Mouse (Mus musculus) midbrain, embryonic 13.5 days (tissue): ENCODE measurements around the gene Mum1. TPM values are rescaled to one million over a fixed set of nuclear protein-coding genes. Genes with fewer than 3 reads are reported as not detected.

Source experiments
- ATAC-seq: fragments of 200-750 bp; cut with Nextera tagmentation; 2 replicates; pipeline ENCODE4 v1.8.0; 2017; ENCODE audit warnings: mild to moderate bottlenecking, moderate TSS enrichment, moderate library complexity
- H3K27ac ChIP-seq: fragments of 300-500 bp; sonication (generic); 2 replicates; pipeline ENCODE4 v1.5.1; 2015; ENCODE audit warnings: inconsistent platforms, mild to moderate bottlenecking, moderate library complexity
- H3K27me3 ChIP-seq: fragments of 300-500 bp; sonication (generic); 2 replicates; pipeline ENCODE4 v1.6.1; 2015; ENCODE audit warnings: mild to moderate bottlenecking, inconsistent platforms
- H3K36me3 ChIP-seq: fragments of 300-500 bp; sonication (generic); 2 replicates; pipeline ENCODE4 v1.6.1; 2015; ENCODE audit warnings: mild to moderate bottlenecking, inconsistent platforms
- H3K4me1 ChIP-seq: fragments of 300-500 bp; sonication (generic); replicated peaks from 2 replicates; pipeline ENCODE4 v1.6.1; 2015; ENCODE audit warnings: inconsistent platforms
- H3K4me2 ChIP-seq: fragments of 300-500 bp; sonication (generic); replicated peaks from 2 replicates; pipeline ENCODE4 v1.6.1; 2015; ENCODE audit warnings: moderate library complexity, mild to moderate bottlenecking, inconsistent platforms
- H3K4me3 ChIP-seq: fragments of 300-500 bp; sonication (generic); replicated peaks from 2 replicates; pipeline ENCODE4 v1.5.1; 2015; ENCODE audit warnings: mild to moderate bottlenecking, inconsistent platforms
- H3K9ac ChIP-seq: fragments of 300-500 bp; sonication (generic); replicated peaks from 2 replicates; pipeline ENCODE4 v1.6.1; 2015; ENCODE audit warnings: mild to moderate bottlenecking, inconsistent platforms
- H3K9me3 ChIP-seq: fragments of 300-500 bp; sonication (generic); 2 replicates; pipeline ENCODE4 v1.6.1; 2016; ENCODE audit warnings: mild to moderate bottlenecking, inconsistent platforms
- WGBS: fragments of 180-500 bp; shearing (Covaris S2); methylation state at CpG from one replicate; pipeline ENCODE4 v1.1.7; 2015; 5-methylcytosine and 5-hydroxymethylcytosine counted together
- polyA plus RNA-seq: library from polyadenylated mRNA; unstranded; fragments of >200 nt; fragmentation: Nextera tagmentation; extraction: Ambion mirVana; gene quantifications from 2 replicates; pipeline ENCODE4 v1.2.1, GENCODE M21; 2015

The Mum1 gene
- polyA plus RNA-seq, 1 experiment from 2014 or later = 98.4 TPM

GRCm38 (mm10) chr10:80190491-80191051 is 35.7 kb upstream of the Mum1 start:
- H3K27ac ChIP-seq = peak overlapping the region; percentile 96
- H3K9me3 ChIP-seq = no peaks in the 10 kb centered on the region
- peak; percentile 46 for ATAC-seq
- H3K9ac ChIP-seq = peak overlapping the region; percentile 79
- peaks cover 9% of the 10 kb centered on the region; the same call in 1 of the 2 replicates for H3K27me3 ChIP-seq
- H3K36me3 ChIP-seq = peaks cover 28% of the 10 kb centered on the region
- H3K4me2 ChIP-seq = peak overlapping the region; percentile 67
- peak overlapping the region; percentile 40 for H3K4me3 ChIP-seq
- H3K4me1 ChIP-seq = peaks cover 71% of the 10 kb centered on the region
- under 1% methylated on average over 48 of the region's 48 CpGs for WGBS

- H3K4me1 ChIP-seq = peaks cover 72% of the 10 kb centered on the region
- peak overlapping the region; percentile 86 for H3K27ac ChIP-seq
- H3K9ac ChIP-seq = peak overlapping the region; percentile 42; the same call in 1 of the 2 replicates
- peaks cover 2% of the 10 kb centered on the region; the same call in 1 of the 2 replicates for H3K27me3 ChIP-seq
- H3K4me2 ChIP-seq = no peak overlapping the region
- H3K36me3 ChIP-seq = peaks cover 3% of the 10 kb centered on the region
- 33% methylated on average over 6 of the region's 6 CpGs for WGBS
- ATAC-seq = no peak
- H3K9me3 ChIP-seq = no peaks in the 10 kb centered on the region
- H3K4me3 ChIP-seq = no peak overlapping the region
Observed at GRCm38 (mm10) chr10:80193976-80194375, 32.3 kb upstream of the Mum1 start.

GRCm38 (mm10) chr10:80194441-80194840 is 31.8 kb upstream of the Mum1 start:
- H3K27me3 ChIP-seq = no peaks in the 10 kb centered on the region
- H3K27ac ChIP-seq = peak overlapping the region; percentile 86
- no peaks in the 10 kb centered on the region for H3K36me3 ChIP-seq
- peak overlapping the region; percentile 42; the same call in 1 of the 2 replicates for H3K9ac ChIP-seq
- H3K9me3 ChIP-seq = no peaks in the 10 kb centered on the region
- H3K4me2 ChIP-seq = no peak overlapping the region
- 4% methylated on average over 8 of the region's 8 CpGs for WGBS
- ATAC-seq = no peak
- H3K4me3 ChIP-seq = no peak overlapping the region
- H3K4me1 ChIP-seq = peaks cover 69% of the 10 kb centered on the region

- 62% methylated on average over 1 of the region's 1 CpGs for WGBS
Observed at GRCm38 (mm10) chr10:80196167-80196566, 30.1 kb upstream of the Mum1 start.

GRCm38 (mm10) chr10:80196778-80197581 is 29.3 kb upstream of the Mum1 start:
- no peaks in the 10 kb centered on the region for H3K9me3 ChIP-seq
- 0 out of 2 replicates have a peak, but pooled peaks have one; percentile 28 for ATAC-seq
- H3K27me3 ChIP-seq = no peaks in the 10 kb centered on the region
- no peaks in the 10 kb centered on the region for H3K36me3 ChIP-seq
- H3K9ac ChIP-seq = peak overlapping the region; percentile 39; the same call in 1 of the 2 replicates
- H3K4me1 ChIP-seq = peaks cover 62% of the 10 kb centered on the region
- WGBS = 15% methylated on average over 33 of the region's 33 CpGs
- peak overlapping the region; percentile 62 for H3K27ac ChIP-seq
- H3K4me2 ChIP-seq = no peak overlapping the region
- no peak overlapping the region for H3K4me3 ChIP-seq

More at GRCm38 (mm10) chr10:80196167-80196566, 30.1 kb upstream of the Mum1 start:
- no peak overlapping the region for H3K9ac ChIP-seq
- no peak overlapping the region for H3K4me2 ChIP-seq
- no peaks in the 10 kb centered on the region for H3K27me3 ChIP-seq
- peaks cover 64% of the 10 kb centered on the region for H3K4me1 ChIP-seq
- ATAC-seq = no peak
- H3K27ac ChIP-seq = peak overlapping the region; percentile 62; the same call in 1 of the 2 replicates
- H3K4me3 ChIP-seq = no peak overlapping the region
- H3K36me3 ChIP-seq = no peaks in the 10 kb centered on the region
- H3K9me3 ChIP-seq = no peaks in the 10 kb centered on the region

- 48% methylated on average over 3 of the region's 3 CpGs for whole genome bisulfite sequencing
- peak; percentile 76 for ATAC-seq
- H3K27ac ChIP-seq = peak overlapping the region; percentile 70
Observed at GRCm38 (mm10) chr10:80199440-80200008, 26.7 kb upstream of the Mum1 start.

GRCm38 (mm10) chr10:80200485-80200884 is 25.7 kb upstream of the Mum1 start:
- Histone ChIP-seq H3K36me3 (no peaks in the 10 kb centered on the region), H3K4me3 (no peak overlapping the region), H3K9ac (0 out of 2 replicates have a peak overlapping the region, but pooled peaks have one; percentile 32), H3K9me3 (no peaks in the 10 kb centered on the region), H3K4me2 (no peak overlapping the region), H3K27ac (peak overlapping the region; percentile 70), H3K4me1 (peaks cover 46% of the 10 kb centered on the region), H3K27me3 (no peaks in the 10 kb centered on the region)
- ATAC-seq = 0 out of 2 replicates have a peak, but pooled peaks have one; percentile 14
- WGBS = 43% methylated on average over 6 of the region's 6 CpGs

More at GRCm38 (mm10) chr10:80199440-80200008, 26.7 kb upstream of the Mum1 start:
- H3K36me3 ChIP-seq = no peaks in the 10 kb centered on the region
- H3K4me2 ChIP-seq = no peak overlapping the region
- H3K4me1 ChIP-seq = peaks cover 53% of the 10 kb centered on the region
- H3K27me3 ChIP-seq = no peaks in the 10 kb centered on the region
- H3K4me3 ChIP-seq = no peak overlapping the region
- no peak overlapping the region for H3K9ac ChIP-seq
- no peaks in the 10 kb centered on the region for H3K9me3 ChIP-seq

- Histone ChIP-seq H3K27ac (peak overlapping the region; percentile 71), H3K4me3 (no peak overlapping the region), H3K4me2 (no peak overlapping the region), H3K27me3 (no peaks in the 10 kb centered on the region), H3K9me3 (no peaks in the 10 kb centered on the region), H3K36me3 (no peaks in the 10 kb centered on the region), H3K9ac (peak overlapping the region; percentile 11; the same call in 1 of the 2 replicates), H3K4me1 (peaks cover 46% of the 10 kb centered on the region)
- ATAC-seq = no peak
- 9% methylated on average over 7 of the region's 7 CpGs for WGBS
Observed at GRCm38 (mm10) chr10:80204055-80204454, 22.2 kb upstream of the Mum1 start.

GRCm38 (mm10) chr10:80207201-80207600 is 19.0 kb upstream of the Mum1 start:
- WGBS = 44% methylated on average over 1 of the region's 1 CpGs
- peak overlapping the region; percentile 93 for H3K27ac ChIP-seq
- ATAC-seq = no peak

GRCm38 (mm10) chr10:80207676-80208075 is 18.6 kb upstream of the Mum1 start:
- no peaks in the 10 kb centered on the region for H3K9me3 ChIP-seq
- peak overlapping the region; percentile 28; the same call in 1 of the 2 replicates for H3K4me3 ChIP-seq
- H3K4me1 ChIP-seq = peaks cover 38% of the 10 kb centered on the region
- H3K27me3 ChIP-seq = no peaks in the 10 kb centered on the region
- H3K27ac ChIP-seq = peak overlapping the region; percentile 93
- WGBS = 23% methylated on average over 10 of the region's 10 CpGs
- H3K9ac ChIP-seq = peak overlapping the region; percentile 46; the same call in 1 of the 2 replicates
- H3K36me3 ChIP-seq = no peaks in the 10 kb centered on the region
- peak; percentile 62 for ATAC-seq
- H3K4me2 ChIP-seq = peak overlapping the region; percentile 52

More at GRCm38 (mm10) chr10:80207201-80207600, 19.0 kb upstream of the Mum1 start:
- H3K9ac ChIP-seq = 0 out of 2 replicates have a peak overlapping the region, but pooled peaks have one; percentile 46
- no peaks in the 10 kb centered on the region for H3K27me3 ChIP-seq
- H3K9me3 ChIP-seq = no peaks in the 10 kb centered on the region
- H3K4me2 ChIP-seq = no peak overlapping the region
- no peak overlapping the region for H3K4me3 ChIP-seq
- H3K36me3 ChIP-seq = no peaks in the 10 kb centered on the region
- peaks cover 38% of the 10 kb centered on the region for H3K4me1 ChIP-seq

GRCm38 (mm10) chr10:80208248-80208647 is 18.0 kb upstream of the Mum1 start:
- 49% methylated on average over 4 of the region's 4 CpGs for WGBS
- no peak for ATAC-seq
- Histone ChIP-seq H3K27me3 (no peaks in the 10 kb centered on the region), H3K9ac (peak overlapping the region; percentile 64; the same call in 1 of the 2 replicates), H3K27ac (peak overlapping the region; percentile 93), H3K4me3 (peak overlapping the region; percentile 28), H3K9me3 (no peaks in the 10 kb centered on the region), H3K4me1 (peaks cover 38% of the 10 kb centered on the region), H3K36me3 (no peaks in the 10 kb centered on the region), H3K4me2 (peak overlapping the region; percentile 52)
